Mouse (Mus musculus) forebrain, embryonic 14.5 days (tissue): Measurements from ENCODE around the gene Etnk2. TPM values are rescaled to one million over a fixed set of nuclear protein-coding genes. Genes with fewer than 3 reads are reported as not detected.

Experiments
- ATAC-seq: fragments of 200-750 bp; cut with Nextera tagmentation; 2 replicates; pipeline ENCODE4 v1.8.0; 2017; ENCODE audit warnings: mild to moderate bottlenecking, moderate library complexity
- DNase-seq: peaks from one replicate; pipeline ENCODE4 v3.0.0-alpha.2; 2015; ENCODE audit warnings: low spot score
- H3K27ac ChIP-seq: fragments of 300-500 bp; sonication (generic); 2 replicates; pipeline ENCODE4 v1.5.1; 2014; ENCODE audit warnings: low read depth, mild to moderate bottlenecking, control low read depth, low read length, moderate library complexity
- H3K27me3 ChIP-seq: fragments of 300-500 bp; sonication (generic); replicated peaks from 2 replicates; pipeline ENCODE4 v1.6.1; 2014; ENCODE audit warnings: low read length, control low read depth, mixed read lengths; ENCODE audit not compliant: control insufficient read depth, insufficient read depth
- H3K36me3 ChIP-seq: fragments of 300-500 bp; sonication (generic); 2 replicates; pipeline ENCODE4 v1.6.1; 2014; ENCODE audit warnings: low read length, control low read depth; ENCODE audit not compliant: control insufficient read depth, insufficient read depth
- H3K4me1 ChIP-seq: fragments of 300-500 bp; sonication (generic); 2 replicates; pipeline ENCODE4 v1.6.1; 2014; ENCODE audit warnings: antibody characterized with exemption, low read length, control low read depth; ENCODE audit not compliant: control insufficient read depth, insufficient read depth
- H3K4me2 ChIP-seq: fragments of 300-500 bp; sonication (generic); 2 replicates; pipeline ENCODE4 v1.6.1; 2014; ENCODE audit warnings: mild to moderate bottlenecking, control low read depth, low read length
- H3K4me3 ChIP-seq: fragments of 300-500 bp; sonication (generic); 2 replicates; pipeline ENCODE4 v1.5.1; 2014; ENCODE audit warnings: low read depth, low read length, control low read depth
- H3K9ac ChIP-seq: fragments of 300-500 bp; sonication (generic); 2 replicates; pipeline ENCODE4 v1.6.1; 2014; ENCODE audit warnings: mild to moderate bottlenecking, low read length, control low read depth, moderate library complexity
- H3K9me3 ChIP-seq: fragments of 300-500 bp; sonication (generic); replicated peaks from 2 replicates; pipeline ENCODE4 v1.6.1; 2016; ENCODE audit warnings: low read length, control low read depth, mixed read lengths; ENCODE audit not compliant: control insufficient read depth
- WGBS: fragments of 180-500 bp; shearing (Covaris S2); extraction: QIAGEN DNeasy Blood & Tissue Kit; methylation state at CpG from one replicate; pipeline ENCODE4 v1.1.7; 2014; 5-methylcytosine and 5-hydroxymethylcytosine counted together
- polyA plus RNA-seq: library from polyadenylated mRNA; unstranded; fragments of >200 nt; fragmentation: Nextera tagmentation; extraction: Ambion mirVana; gene quantifications from 2 replicates; pipeline ENCODE4 v1.2.1, GENCODE M21; 2014

The Etnk2 gene
- polyA plus RNA-seq, 1 experiment from 2014 or later: 4.2 TPM

DNA sequence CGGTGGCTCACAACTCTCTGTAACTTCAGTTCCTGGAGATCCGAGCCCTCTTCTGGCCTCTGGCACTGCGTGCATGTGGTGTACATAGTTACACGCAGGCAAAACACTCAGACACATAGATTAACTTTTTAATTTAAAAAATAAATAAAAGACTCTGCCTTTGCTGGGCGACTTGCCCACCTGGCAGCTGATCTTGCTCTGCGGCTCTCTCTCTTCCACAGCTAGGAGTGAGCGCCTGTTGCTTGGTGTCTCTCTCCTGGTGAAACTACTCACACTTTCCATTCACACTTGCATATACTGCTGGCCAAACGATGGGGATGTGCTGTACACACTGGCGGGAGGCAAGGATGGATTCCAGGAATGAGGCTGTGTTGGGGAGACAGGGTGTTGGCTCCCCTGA lies 16.8 kb upstream of the Etnk2 start:
- no peak for ATAC-seq
- no peaks in the 10 kb centered on the region for H3K36me3 ChIP-seq
- H3K4me3 ChIP-seq: no peak overlapping the region
- no peak overlapping the region for H3K27ac ChIP-seq
- 86% methylated on average over 9 of the region's 9 CpGs for WGBS
- DNase-seq: no peak
- no peaks in the 10 kb centered on the region for H3K4me1 ChIP-seq
- H3K9me3 ChIP-seq: no peaks in the 10 kb centered on the region
- H3K27me3 ChIP-seq: no peaks in the 10 kb centered on the region
- no peak overlapping the region for H3K4me2 ChIP-seq
- H3K9ac ChIP-seq: no peak overlapping the region

DNA sequence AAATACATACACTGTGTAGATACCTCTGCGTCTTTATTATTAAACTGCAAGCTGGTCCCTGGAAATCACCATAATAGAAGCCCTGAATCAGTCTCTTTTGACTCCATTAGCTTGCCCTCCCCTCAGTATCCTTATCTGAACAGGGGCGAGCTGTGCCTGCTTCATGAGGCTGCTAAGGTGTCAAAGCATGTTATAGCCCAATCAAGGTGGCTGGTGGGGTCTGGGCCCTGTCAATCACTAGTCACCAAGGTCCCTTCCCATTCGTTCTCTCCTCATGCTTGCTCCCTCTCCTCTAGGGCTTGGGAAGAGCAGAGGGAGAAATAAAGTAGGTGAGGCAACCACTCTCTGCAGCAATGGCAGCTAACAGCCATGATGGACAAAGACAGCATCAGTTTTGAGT lies 16.1 kb upstream of the Etnk2 start:
- 73% methylated on average over 3 of the region's 3 CpGs for WGBS

DNA sequence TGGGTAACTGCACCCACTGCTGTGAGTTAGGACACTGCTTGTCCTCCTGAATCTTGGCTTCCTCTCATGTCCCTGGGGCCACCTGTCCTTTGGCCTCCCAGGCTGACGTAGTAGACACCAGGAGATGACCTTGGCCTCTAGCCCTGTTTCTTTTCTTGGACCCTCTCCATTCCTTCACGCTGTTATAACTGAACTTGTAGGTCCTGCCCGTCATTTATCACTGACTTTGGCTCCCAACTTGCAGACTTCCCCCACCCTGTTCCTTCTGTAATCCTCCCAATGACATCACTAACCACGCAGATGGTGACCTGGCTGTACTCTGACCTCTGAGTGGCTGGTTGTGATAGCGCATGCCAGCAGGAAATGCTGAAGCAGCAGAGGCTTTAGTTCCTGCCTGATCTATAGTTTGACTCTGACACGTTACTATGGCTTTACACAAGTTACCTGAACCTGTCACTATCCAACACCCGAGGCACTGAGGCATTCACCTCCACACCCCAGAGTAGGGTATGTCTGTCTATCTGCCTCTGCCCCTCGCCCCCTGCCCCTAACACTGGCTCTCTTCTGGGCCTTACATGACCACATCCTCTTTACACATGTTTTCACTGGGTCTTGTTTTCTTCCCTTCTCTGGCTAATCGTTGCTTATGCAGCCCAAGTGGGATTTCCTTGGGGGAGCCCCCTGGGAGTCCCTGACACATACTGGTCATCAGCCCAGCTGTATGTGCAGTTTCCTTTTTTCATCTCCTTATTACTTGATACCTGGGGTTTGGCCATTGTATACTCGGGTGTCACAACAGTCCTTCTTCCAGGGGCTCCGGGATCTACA lies 15.5 kb upstream of the Etnk2 start:
- ATAC-seq (no peak), DNase-seq (no peak)
- no peaks in the 10 kb centered on the region for H3K36me3 ChIP-seq
- H3K4me2 ChIP-seq: no peak overlapping the region
- H3K4me1 ChIP-seq: no peaks in the 10 kb centered on the region
- no peaks in the 10 kb centered on the region for H3K27me3 ChIP-seq
- no peak overlapping the region for H3K4me3 ChIP-seq
- no peaks in the 10 kb centered on the region for H3K9me3 ChIP-seq
- no peak overlapping the region for H3K9ac ChIP-seq
- H3K27ac ChIP-seq: no peak overlapping the region
- 84% methylated on average over 11 of the region's 11 CpGs for WGBS

More for the DNA sequence above, 16.1 kb upstream of the Etnk2 start:
- DNase-seq (no peak), ATAC-seq (no peak)
- Histone ChIP-seq H3K9ac (no peak overlapping the region), H3K9me3 (no peaks in the 10 kb centered on the region), H3K4me1 (no peaks in the 10 kb centered on the region), H3K36me3 (no peaks in the 10 kb centered on the region), H3K27ac (no peak overlapping the region), H3K4me2 (no peak overlapping the region), H3K4me3 (no peak overlapping the region), H3K27me3 (no peaks in the 10 kb centered on the region)

DNA sequence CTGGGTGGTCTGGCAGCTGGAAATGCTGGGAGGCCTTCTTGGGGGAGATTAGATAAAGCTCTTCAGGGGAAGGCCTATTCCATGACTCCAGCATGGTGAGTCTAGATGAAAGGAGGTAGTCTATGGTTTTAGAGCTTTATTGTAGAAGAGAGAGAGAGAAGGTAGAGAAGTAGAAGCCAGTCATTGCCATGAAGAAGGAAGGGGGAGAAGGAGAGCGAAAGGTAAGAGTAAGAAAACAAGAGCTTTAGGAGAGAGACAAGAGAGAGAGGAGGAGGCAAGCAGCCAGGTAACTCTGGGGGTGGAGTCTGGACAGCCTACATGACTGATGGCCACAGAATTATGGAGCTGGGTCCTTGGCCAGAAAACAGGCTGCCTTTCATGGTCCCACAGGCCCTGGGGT lies 13.2 kb upstream of the Etnk2 start, which contains the start of gene Ren1:
Gene Ren1, plus strand, starts transcription at position 301 of the 400 bp plus-strand sequence.
- Histone ChIP-seq H3K4me2 (no peak within 1 kb of the TSS), H3K27me3 (no peaks in the 10 kb centered on the region), H3K4me1 (no peaks in the 10 kb centered on the region), H3K36me3 (no peaks in the 10 kb centered on the region), H3K9ac (no peak within 1 kb of the TSS), H3K9me3 (no peaks in the 10 kb centered on the region), H3K4me3 (no peak within 1 kb of the TSS), H3K27ac (no peak within 1 kb of the TSS)
- WGBS: 88% methylated on average over 1 of the region's 1 CpGs
- ATAC-seq: no peak
- no peak for DNase-seq

DNA sequence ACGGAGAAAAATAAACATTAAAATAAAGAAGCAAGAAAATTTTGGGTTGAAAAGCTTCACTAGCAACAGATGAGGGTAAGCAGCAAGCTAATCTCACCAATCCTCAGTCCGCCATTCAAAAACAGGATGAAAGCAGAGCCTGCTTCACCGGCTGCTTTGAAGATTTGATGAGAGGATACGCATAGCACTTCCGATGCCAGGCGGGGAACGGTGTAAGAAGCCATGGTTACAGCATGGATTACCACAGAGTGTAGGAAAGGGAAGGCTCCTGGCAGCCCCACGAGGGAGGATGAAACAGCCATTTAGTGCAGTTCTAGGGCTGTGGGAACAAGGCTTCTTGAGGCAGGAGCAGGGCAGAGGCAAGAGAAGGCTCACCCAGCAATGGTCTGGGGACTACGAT lies 11.6 kb upstream of the Etnk2 start:
- Histone ChIP-seq H3K36me3 (no peaks in the 10 kb centered on the region), H3K4me3 (no peak overlapping the region), H3K4me1 (no peaks in the 10 kb centered on the region), H3K9ac (no peak overlapping the region), H3K27ac (no peak overlapping the region), H3K4me2 (no peak overlapping the region), H3K27me3 (no peaks in the 10 kb centered on the region), H3K9me3 (no peaks in the 10 kb centered on the region)
- ATAC-seq: no peak
- 58% methylated on average over 9 of the region's 9 CpGs for WGBS
- peak; percentile 52 for DNase-seq

DNA sequence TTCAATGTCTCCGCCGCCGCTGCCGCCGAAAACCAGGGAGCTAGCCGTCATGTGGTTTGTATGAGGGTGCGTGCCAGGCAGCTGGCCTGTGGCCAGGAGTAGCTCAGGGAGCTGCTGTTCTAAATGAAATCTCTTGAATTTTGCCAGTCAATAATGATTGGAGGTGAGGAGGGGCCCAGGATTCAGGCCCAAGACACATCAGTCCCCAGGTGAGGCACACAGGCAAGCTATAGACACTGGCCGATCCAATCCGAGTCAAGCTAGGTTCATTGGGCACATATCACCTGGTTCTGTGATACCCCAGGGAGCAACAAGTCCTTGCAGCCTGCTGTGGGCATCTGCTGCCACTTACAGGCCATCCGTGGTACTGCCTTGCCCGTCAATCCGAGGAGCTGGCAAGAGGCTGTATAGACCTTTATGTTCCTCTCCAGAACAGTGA lies 10.0 kb upstream of the Etnk2 start:
- ATAC-seq (peak; percentile 75), DNase-seq (peak; percentile 82)
- Histone ChIP-seq H3K9ac (no peak overlapping the region), H3K4me3 (no peak overlapping the region), H3K27me3 (no peaks in the 10 kb centered on the region), H3K27ac (no peak overlapping the region), H3K36me3 (no peaks in the 10 kb centered on the region), H3K4me2 (0 out of 2 replicates have a peak overlapping the region, but pooled peaks have one; percentile 5), H3K9me3 (no peaks in the 10 kb centered on the region), H3K4me1 (no peaks in the 10 kb centered on the region)
- 23% methylated on average over 12 of the region's 12 CpGs for WGBS

DNA sequence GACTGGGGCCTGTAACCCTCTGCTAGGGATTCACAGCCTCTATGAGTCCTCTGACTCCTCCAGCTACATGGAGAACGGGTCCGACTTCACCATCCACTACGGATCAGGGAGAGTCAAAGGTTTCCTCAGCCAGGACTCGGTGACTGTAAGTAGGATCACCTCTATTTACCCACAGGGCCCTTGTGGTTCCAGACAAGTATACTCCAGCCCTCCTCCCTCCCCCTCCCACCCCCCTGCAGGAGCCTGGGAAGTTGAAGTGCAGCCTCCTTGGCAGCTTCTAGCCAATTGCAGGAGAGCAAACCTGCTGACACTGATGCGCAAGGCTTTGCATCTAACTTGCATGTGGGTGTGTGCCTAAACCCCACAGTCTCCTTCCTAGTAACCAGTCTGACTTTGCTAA lies 7.9 kb upstream of the Etnk2 start:
- Histone ChIP-seq H3K36me3 (no peaks in the 10 kb centered on the region), H3K4me2 (no peak overlapping the region), H3K4me3 (no peak overlapping the region), H3K9me3 (no peaks in the 10 kb centered on the region), H3K27ac (no peak overlapping the region), H3K9ac (no peak overlapping the region), H3K27me3 (no peaks in the 10 kb centered on the region), H3K4me1 (no peaks in the 10 kb centered on the region)
- ATAC-seq (no peak), DNase-seq (no peak)
- 58% methylated on average over 5 of the region's 5 CpGs for WGBS

DNA sequence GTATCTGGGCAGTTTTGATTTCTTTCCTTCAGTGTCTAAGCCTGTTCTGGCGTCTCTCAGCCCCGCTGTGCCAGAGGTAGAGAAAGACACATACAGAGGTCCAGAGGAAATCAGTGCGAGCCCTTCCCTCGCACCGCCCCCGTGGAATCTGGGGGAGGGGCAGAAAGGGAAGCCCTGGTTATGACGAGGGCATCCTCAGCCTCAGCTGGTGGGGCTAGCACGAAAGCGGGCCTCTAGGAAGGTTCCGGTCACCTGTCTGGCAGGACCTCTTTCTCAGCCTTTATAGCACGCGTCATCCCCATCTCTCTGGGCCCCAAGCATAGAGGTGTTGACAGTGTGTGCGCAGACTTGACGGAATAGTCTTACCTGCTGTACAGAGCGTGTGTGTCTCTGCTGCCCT lies 7.5 kb upstream of the Etnk2 start:
- no peak for DNase-seq
- WGBS: 64% methylated on average over 15 of the region's 15 CpGs
- no peak overlapping the region for H3K9ac ChIP-seq
- H3K27ac ChIP-seq: no peak overlapping the region
- H3K4me2 ChIP-seq: no peak overlapping the region
- no peaks in the 10 kb centered on the region for H3K9me3 ChIP-seq
- H3K36me3 ChIP-seq: no peaks in the 10 kb centered on the region
- no peaks in the 10 kb centered on the region for H3K27me3 ChIP-seq
- no peaks in the 10 kb centered on the region for H3K4me1 ChIP-seq
- no peak for ATAC-seq
- no peak overlapping the region for H3K4me3 ChIP-seq

DNA sequence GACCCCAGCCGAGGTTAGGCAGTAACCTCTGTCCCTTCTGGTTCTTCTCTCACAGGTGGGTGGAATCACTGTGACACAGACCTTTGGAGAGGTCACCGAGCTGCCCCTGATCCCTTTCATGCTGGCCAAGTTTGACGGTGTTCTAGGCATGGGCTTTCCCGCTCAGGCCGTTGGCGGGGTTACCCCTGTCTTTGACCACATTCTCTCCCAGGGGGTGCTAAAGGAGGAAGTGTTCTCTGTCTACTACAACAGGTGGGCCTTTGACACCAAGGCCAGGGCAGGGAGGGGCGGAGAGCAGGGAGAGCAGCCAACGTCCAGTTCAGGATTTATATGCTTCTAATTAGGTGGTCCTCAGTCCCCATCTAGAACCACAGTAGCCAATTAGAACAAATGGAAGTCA lies 7.0 kb upstream of the Etnk2 start:
- WGBS: 74% methylated on average over 8 of the region's 8 CpGs
- Histone ChIP-seq H3K36me3 (no peaks in the 10 kb centered on the region), H3K9ac (no peak overlapping the region), H3K9me3 (no peaks in the 10 kb centered on the region), H3K4me3 (no peak overlapping the region), H3K4me1 (no peaks in the 10 kb centered on the region), H3K4me2 (no peak overlapping the region), H3K27ac (no peak overlapping the region), H3K27me3 (no peaks in the 10 kb centered on the region)
- DNase-seq: no peak
- ATAC-seq: no peak
